9 mouse cellular contexts compared by ENCODE assay signal in genomic region chr2:31305684-31306083, GRCm38 (mm10). TPM values are rescaled to one million over a fixed set of nuclear protein-coding genes. Genes with fewer than 3 reads are reported as not detected.
DNase-seq lines count a peak whose midpoint lies in the region; ATAC-seq and TF ChIP-seq lines count a peak whose summit lies in the region.
"Had no signal": no experiment of that assay in that cellular context is flagged by ENCODE, and none has a peak within 500 bp of the region (broad histone marks: within the 10 kb centered on the region; RNA-seq: fewer than 3 reads in every experiment).

No protein-coding gene starts in this region.

- H3K27me3 ChIP-seq in forebrain, embryonic 11.5 days (ENCODE audit: control insufficient read depth, insufficient read depth, low read length) = no peaks in the 10 kb centered on the region
- H3K27me3 ChIP-seq in forebrain, embryonic 13.5 days = 0 out of 2 replicates have a peak, but pooled peaks cover 3% of the 10 kb centered on the region
- H3K27me3 ChIP-seq in liver, postnatal 0 days (ENCODE audit: insufficient read depth, low read length) = 0 out of 2 replicates have a peak, but pooled peaks cover 5% of the 10 kb centered on the region
- H3K27me3 ChIP-seq: stomach, embryonic 15.5 days had no signal

- DNase-seq in forebrain, embryonic 11.5 days (ENCODE audit: low spot score) = peak; percentile 73
- peak; percentile 42 for DNase-seq in ovary, postnatal 36 days (ENCODE audit: low spot score)
- DNase-seq in ovary, postnatal 10 days (ENCODE audit: low spot score) = no peak
- DNase-seq in embryo, embryonic 10 days (ENCODE audit: low spot score) = peak; percentile 60
- peak; percentile 51 for DNase-seq in liver, postnatal 0 days
- peak; percentile 85 for DNase-seq in thymus, postnatal 4 days

- no peaks in the 10 kb centered on the region for H3K36me3 ChIP-seq in forebrain, embryonic 11.5 days (ENCODE audit: control insufficient read depth, insufficient read depth, low read length)
- H3K36me3 ChIP-seq in forebrain, embryonic 13.5 days (ENCODE audit: poor library complexity, severe bottlenecking) = no peaks in the 10 kb centered on the region
- H3K36me3 ChIP-seq in liver, postnatal 0 days (replicated peaks; ENCODE audit: insufficient read depth, low read length) = no peaks in the 10 kb centered on the region
- H3K36me3 ChIP-seq: stomach, embryonic 15.5 days had no signal

- H3K9ac ChIP-seq in forebrain, embryonic 11.5 days (ENCODE audit: low read length) = no peak overlapping the region
- H3K9ac ChIP-seq in forebrain, embryonic 13.5 days = no peak overlapping the region
- H3K9ac ChIP-seq in liver, postnatal 0 days (replicated peaks) = no peak overlapping the region
- H3K9ac ChIP-seq: stomach, embryonic 15.5 days had no signal

- peak; percentile 59 for TF ChIP-seq CTCF in liver, postnatal 0 days (IDR thresholded peaks at IDR 0.05; ENCODE audit: low read depth)

- TF ChIP-seq EP300 in liver, postnatal 0 days (IDR thresholded peaks at IDR 0.05; ENCODE audit: low read depth) = no peak

- H3K4me2 ChIP-seq in forebrain, embryonic 11.5 days (ENCODE audit: low read depth, low read length, severe bottlenecking) = no peak overlapping the region
- no peak overlapping the region for H3K4me2 ChIP-seq in forebrain, embryonic 13.5 days
- H3K4me2 ChIP-seq in liver, postnatal 0 days (ENCODE audit: low read depth, low read length) = no peak overlapping the region
- H3K4me2 ChIP-seq: stomach, embryonic 15.5 days had no signal

- no peaks in the 10 kb centered on the region; the same call in 1 of the 2 replicates for H3K9me3 ChIP-seq in forebrain, embryonic 11.5 days (ENCODE audit: control insufficient read depth, low read length)
- no peaks in the 10 kb centered on the region; the same call in 1 of the 2 replicates for H3K9me3 ChIP-seq in forebrain, embryonic 13.5 days (replicated peaks)
- H3K9me3 ChIP-seq in liver, postnatal 0 days (ENCODE audit: low read length) = no peaks in the 10 kb centered on the region
- H3K9me3 ChIP-seq: stomach, embryonic 15.5 days had no signal

- no peak overlapping the region for H3K27ac ChIP-seq in forebrain, embryonic 11.5 days (ENCODE audit: low read depth, low read length)
- no peak overlapping the region for H3K27ac ChIP-seq in forebrain, embryonic 13.5 days
- H3K27ac ChIP-seq in liver, postnatal 0 days (ENCODE audit: low read depth) = no peak overlapping the region
- H3K27ac ChIP-seq: stomach, embryonic 15.5 days had no signal

- no peak for ATAC-seq in forebrain, embryonic 11.5 days (replicated peaks; ENCODE audit: low FRiP score)
- no peak for ATAC-seq in forebrain, embryonic 13.5 days
- no peak for ATAC-seq in liver, postnatal 0 days
- ATAC-seq in activated CD4-positive, CD25-positive, alpha-beta regulatory T cell, adult 4 months = no peak

- no peaks in the 10 kb centered on the region for H3K4me1 ChIP-seq in forebrain, embryonic 11.5 days (replicated peaks; ENCODE audit: control insufficient read depth, insufficient read depth, low read length)
- H3K4me1 ChIP-seq in forebrain, embryonic 13.5 days = no peaks in the 10 kb centered on the region
- H3K4me1 ChIP-seq in liver, postnatal 0 days (ENCODE audit: insufficient read depth) = no peaks in the 10 kb centered on the region

- WGBS in forebrain, embryonic 11.5 days = 44% methylated on average over 4 of the region's 4 CpGs
- 48% methylated on average over 4 of the region's 4 CpGs for WGBS in forebrain, embryonic 13.5 days
- WGBS in liver, postnatal 0 days (ENCODE audit: insufficient replicate concordance) = 39% methylated on average over 4 of the region's 4 CpGs

- H3K4me3 ChIP-seq in forebrain, embryonic 11.5 days (ENCODE audit: low read depth, low read length) = no peak overlapping the region
- no peak overlapping the region for H3K4me3 ChIP-seq in forebrain, embryonic 13.5 days
- no peak overlapping the region for H3K4me3 ChIP-seq in liver, postnatal 0 days (ENCODE audit: low read depth, low read length)
- H3K4me3 ChIP-seq: stomach, embryonic 15.5 days had no signal

RNA-seq across cellular contexts. Expression of gene Hmcn2, which starts 8.5 kb away (rescaled TPM):
- polyA plus RNA-seq in forebrain, embryonic 11.5 days (2014; fragmentation: Nextera tagmentation; extraction: Ambion mirVana) = 0.09 TPM in 1 of 2 replicates, not detected in the other
- 0.06 and 0.16 TPM in 2 replicates for polyA plus RNA-seq in forebrain, embryonic 13.5 days (2015; fragmentation: Nextera tagmentation; extraction: Ambion mirVana)
- polyA plus RNA-seq in liver, postnatal 0 days (2015; fragmentation: Nextera tagmentation; extraction: Ambion mirVana) = 0.20 and 0.24 TPM in 2 replicates
- polyA plus RNA-seq in activated CD4-positive, CD25-positive, alpha-beta regulatory T cell, adult 4 months (2017; shearing (Covaris generic)) = under 1 TPM; 0.48 to 0.53 TPM
